Mouse (Mus musculus): Measurements from ENCODE around the gene Sema5a. TPM values are rescaled to one million over a fixed set of nuclear protein-coding genes. Genes with fewer than 3 reads are reported as not detected.
A peak's percentile ranks its signal among the peaks of the same experiment; 100 is the strongest.

The Sema5a gene
- total RNA-seq, 2 experiments from 2014 or later, result 77.2 to 82.2 TPM

DNA sequence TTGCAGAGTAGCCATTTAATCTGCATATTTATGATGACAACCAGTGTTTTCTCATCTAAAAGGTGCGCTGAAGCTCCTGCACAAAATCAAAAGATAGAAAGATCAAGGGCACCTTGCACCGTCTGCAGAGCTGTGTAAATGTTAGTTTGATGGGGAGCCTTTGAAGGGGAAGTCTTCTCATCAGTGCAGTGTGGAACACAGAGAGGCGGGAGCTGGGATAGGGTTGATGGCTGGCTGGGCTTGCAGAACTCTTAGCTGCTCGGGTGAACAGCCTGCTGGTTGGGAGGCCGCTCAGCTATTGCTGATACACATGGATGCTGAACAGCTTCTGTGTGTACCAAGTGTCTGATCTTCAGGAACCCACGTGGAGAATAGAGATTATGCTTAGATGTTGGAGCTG is 53.9 kb downstream of the Sema5a start:
- no peak for DNase-seq (ENCODE audit: low spot score in 2 of 2)

DNA sequence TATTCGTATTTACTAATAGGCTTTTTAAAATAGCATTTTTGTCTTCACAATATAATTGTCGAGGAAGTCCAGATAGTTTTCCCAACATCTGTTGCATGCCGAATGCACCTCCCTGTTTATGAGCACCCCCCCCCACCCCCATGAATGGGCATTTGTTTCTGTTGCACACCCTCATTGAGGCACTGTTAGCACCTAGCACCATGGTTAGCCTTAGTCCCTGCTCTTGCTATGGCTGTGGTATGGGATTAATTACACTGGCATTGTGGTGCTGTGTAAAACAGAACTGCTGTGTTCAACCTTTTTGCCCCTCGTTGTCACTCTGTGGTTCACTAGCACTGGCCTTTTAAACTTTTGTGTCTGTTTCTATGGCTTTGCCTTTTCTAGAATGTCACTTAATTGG is 56.4 kb downstream of the Sema5a start:
- no peak for DNase-seq (ENCODE audit: low spot score in 2 of 2)

DNA sequence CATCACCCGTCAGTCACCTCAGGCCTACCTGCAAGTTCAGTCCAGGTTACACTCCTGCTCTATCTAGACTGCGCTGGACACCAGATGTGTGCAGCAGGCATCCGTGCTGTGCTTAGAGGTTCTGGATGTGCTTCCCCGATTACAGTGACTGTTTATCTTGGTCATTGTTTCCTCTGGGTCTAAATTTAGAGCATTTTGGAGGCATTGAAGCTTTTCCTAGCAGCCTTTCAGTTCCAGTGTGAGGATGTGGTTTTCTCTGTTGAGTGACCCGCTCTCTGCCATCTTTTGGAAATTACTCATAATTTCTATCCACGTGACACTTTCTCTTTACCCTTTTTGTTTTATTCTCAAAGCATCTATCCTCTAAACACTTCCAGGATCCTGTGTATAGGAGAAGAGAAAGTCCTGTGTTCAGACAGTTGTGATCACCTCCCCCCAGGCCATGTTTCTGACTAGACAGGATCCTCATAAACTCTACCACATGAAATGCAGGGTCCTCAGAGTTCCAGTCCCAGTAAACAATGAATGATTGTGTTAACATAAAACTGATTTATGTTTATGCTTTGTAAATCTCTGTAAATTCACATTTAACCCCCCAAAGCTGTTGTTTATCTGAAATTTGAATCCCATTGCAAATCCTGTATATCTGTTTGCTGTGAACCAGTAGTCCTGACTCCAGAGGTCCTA is 62.1 kb downstream of the Sema5a start:
- DNase-seq (ENCODE audit: low spot score in 2 of 2), result no peak

DNA sequence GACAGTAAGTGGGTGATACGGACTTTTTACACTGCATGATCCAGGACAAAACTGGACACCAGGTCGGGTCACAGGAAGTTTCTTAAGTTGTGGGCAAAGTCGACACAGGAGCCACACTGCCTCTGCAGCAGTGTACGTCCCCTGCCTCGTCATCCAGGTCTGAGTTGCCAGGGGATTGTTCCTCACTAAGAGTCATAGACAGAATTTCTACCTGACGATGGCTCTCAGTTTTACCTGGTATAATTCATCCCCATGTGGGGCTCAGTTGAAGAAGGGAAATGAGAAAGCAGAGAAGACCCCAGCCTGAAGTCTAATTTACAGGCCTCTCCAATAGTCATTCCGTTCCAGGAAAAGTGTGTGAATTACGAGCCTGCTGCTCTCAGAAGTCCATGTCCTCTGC is 66.2 kb downstream of the Sema5a start:
- DNase-seq (ENCODE audit: low spot score in 2 of 2), result no peak

DNA sequence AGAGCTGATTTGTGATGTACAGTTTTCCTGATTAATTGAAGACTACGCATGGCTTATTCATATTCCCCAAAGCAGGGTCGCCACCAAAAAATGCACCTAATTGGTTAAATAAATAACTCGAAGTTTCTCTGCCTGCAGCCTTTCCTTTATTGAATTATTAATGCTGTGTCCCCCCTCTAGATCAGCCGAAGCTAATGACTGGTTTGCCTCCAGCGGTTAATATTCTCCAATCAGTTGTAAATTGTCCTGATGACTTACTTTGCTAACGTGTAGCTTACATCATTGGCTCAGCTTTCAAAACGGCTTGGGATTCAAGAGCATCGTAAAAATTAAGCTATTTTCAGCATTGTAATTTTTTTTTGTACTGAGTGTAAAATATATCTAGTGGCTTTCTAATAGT is 66.7 kb downstream of the Sema5a start:
- no peak for DNase-seq (ENCODE audit: low spot score in 2 of 2)

DNA sequence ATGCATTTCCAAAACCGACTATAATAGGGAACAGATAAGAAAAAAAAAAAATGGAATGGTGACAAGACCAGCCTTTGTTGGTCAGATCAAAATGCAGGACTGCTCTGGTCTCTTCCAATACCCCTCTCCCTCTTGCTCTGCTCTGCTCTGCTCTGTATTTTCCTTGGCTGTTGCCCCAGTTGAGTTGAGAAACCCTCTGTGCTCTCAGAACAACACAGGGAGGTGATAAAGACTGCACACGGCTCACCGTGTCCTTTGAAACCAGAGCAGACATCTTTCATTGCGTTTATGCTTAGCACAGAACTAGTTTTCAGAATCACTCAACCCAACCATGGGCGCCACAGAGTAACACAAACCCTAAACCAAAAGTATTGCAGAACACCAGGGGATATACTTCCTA is 72.5 kb downstream of the Sema5a start:
- no peak for DNase-seq (ENCODE audit: low spot score in 2 of 2)

DNA sequence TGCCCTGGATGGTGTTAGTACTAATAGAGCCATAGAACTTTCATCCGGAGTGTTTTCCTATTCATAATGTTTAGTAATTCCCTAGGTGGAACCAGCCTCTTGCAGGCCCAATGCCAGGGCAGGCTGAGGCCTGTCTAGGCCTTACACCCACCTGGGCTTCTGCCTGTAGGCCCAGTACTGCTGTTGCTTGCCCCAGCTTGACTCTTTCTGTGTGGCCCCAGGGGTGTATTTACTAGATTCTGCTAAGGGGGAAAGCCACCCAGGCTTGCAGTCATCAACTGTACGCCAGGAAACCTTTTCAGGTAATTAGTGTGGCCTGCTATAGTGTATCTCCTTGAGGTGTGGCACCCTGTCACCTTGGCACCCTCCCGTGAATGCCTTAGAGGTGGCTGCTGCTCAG is 76.1 kb downstream of the Sema5a start:
- DNase-seq (ENCODE audit: low spot score in 2 of 2), result no peak

DNA sequence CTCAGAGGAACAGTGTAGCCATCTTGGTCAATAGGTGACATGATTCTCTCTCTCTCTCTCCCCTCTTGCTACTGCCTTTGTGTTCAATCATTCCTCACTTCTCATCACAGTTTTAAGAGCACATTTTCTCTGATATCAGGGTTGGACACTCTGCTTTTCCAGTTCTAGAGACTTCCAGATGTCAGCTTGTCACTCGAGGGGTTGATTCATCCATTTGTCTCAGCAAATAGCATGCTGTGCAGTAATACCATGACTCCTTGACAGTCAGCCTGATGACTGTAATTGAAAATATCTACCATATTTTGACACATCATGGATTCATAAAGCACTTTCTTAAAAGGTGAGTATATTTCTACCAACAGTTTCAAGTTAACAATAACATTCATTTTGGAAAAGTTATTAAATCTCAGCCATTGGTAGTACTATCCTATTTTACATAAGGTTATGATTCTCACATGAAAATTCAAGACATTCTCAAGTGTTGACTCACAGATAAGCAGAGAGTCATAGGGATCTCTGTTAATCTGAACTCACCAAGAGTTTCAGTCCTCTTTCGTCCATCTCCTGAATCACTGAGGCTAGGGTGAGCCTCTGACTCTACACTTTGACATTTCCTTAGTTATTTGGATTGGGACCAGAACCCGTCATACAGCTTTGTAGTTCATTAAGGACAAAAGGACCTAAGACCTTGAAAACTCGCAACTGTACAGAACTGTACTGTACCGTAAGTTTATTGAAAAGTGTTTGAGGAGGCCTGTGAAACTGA is 78.0 kb downstream of the Sema5a start:
- DNase-seq (ENCODE audit: low spot score in 2 of 2), result no peak

DNA sequence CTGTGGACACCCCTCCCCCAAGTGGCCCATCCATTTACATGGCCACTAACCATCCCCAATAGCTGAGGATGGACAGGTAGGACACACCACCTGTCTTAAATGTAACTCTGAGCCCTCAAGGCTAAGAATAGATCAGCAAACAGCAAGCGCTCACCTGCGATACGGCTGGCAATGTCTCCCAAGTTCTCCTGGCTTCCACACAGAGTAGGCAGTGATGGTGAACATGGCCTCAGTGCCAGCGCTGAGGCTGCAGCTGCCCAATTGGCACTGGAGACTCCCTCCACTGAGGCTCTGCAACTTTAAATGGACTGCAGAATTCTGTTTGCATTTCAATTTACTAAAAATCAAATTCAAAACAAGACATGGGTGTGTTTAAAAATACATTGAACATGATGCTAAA is 78.6 kb downstream of the Sema5a start:
- DNase-seq (ENCODE audit: low spot score in 2 of 2), result peak in 1 of 2 experiments; percentile 36

DNA sequence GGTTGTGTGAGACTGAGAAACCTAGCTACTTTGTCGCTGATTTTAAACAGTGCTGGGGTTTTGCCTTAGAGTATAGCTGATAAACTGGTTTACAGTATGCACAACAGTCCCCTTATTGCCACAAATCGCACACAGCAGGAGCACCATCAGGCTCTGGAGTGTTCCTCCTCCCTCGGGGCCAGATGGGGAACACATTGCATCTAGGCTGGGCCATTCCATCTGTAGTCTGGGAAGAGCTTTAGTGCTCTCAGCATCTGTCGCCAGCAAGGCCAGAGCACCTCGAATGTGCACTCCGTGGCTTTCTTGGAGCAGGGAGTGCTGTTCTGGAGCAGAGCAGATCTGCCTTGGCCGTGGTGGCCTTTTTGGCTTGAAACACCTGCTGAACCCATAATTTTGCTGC is 79.5 kb downstream of the Sema5a start:
- peak; percentile 54 to 63 for DNase-seq (ENCODE audit: low spot score in 2 of 2)

DNA sequence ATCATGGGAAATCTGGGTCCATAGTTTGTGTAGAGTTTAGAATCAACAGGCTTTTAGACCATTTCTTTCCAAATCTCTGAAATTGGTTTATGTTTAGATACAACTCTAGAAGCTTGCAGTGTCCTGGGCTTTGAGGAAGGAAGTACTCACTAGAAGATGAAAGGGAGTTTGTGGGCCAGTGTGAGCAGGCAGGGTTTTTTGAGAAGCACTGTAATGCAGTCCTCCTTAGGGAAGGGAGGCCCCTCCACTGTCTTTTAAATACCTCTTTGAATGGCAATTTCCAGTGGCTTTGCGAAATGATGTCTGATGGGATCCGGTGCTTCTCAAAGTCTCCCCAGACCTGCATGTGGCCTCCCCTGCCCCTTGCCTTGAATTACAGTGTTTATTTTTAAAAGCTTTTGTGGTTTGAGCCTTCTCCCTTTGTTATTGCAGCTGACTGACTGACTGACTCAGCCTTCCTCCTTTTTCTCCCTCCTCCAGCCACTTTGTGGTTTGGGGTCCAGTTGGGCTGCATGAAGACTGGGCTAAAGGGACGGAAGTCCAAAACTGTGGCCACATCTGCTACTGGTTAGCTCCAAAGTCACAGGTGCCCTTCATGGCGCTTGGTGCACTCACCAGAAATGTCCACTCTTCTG is 83.9 kb downstream of the Sema5a start:
- DNase-seq (ENCODE audit: low spot score in 2 of 2), result no peak

DNA sequence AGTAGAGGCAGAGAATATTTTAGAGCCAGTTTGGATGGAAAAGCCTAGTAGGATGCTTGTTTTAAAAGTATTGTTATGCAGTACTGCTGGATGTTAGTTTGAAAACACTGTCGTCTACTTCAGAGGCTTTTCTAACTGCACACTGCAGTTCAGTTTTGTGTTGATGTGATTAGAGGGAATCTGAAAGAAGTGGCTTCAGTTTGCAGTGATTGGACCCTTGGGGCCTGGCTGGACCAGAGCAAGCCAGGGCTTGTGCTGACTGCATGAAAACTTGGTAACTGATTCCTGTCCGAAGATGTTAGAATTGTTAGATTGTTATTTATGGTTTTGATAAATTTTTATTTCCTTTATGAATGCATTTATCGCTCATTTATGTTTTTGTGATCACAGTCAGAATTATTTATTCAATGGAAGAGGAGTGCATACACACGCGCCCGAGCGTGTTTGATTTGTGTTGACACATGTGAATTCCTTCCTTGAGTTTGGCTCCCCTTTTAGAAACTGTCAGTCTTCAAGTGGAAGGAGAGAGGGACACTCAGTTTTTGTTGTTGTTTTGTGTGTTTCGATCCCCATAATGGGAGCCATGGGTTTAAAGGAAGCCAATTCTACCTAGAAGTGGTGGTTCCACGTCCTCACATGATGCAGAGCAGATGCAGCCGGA is 85.2 kb downstream of the Sema5a start:
- no peak for DNase-seq (ENCODE audit: low spot score in 2 of 2)

DNA sequence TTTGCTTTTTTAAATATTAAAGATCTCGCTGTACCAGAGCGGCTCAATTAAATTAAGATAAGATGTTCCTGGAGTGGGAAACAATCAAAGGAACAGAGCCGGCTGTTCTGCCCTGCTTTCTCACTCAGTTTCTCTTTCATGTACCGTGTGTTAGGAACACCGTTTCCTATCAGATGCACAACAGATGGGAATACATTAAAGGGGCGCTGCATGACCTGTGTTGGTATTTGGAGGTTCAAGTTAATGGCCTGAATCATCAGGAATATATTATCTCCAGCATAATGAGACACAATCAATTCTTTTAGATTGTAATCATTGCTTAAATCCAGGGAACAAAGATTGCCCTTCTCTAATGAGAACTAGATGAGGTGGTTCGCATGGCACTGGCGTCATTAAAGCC is 85.8 kb downstream of the Sema5a start:
- DNase-seq (ENCODE audit: low spot score in 2 of 2), result no peak

DNA sequence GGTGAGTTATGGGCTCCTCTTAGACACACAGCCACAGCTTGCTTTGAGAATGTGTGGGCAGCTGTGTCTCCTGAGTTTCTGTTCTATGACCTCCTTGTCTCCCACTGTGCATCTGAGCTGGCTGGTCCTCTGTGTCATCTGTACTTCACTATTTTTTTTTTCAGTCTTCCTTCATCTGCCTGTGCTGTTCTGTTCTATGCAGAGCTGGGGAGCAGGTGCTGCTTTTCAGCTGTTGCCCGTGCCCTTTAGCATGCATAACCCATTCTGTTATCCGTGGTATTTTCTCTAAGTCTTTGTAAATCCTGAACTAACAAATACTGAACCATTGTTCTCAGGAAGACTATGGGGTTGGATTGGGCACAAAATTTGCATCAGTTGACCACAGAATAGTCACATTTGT is 86.4 kb downstream of the Sema5a start:
- no peak for DNase-seq (ENCODE audit: low spot score in 2 of 2)

DNA sequence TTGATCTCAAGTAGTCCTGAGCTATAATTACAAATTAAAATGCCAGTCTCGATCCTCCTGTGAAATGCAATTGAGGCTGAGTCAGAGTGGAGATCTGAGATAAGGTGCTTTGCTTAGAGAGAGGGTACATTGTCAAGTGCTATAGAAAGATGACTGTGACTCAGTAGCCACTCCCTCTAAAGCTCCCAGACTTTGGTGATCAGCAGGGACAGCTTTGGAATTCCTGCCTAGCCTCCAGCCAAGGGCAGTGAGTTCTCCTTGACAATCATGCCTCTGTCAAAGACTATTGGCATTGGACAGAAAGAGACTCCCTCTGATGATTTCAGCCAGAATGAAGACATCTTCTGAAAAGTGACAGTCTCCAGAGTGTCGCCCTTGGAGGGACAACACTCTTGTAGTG is 88.8 kb downstream of the Sema5a start:
- no peak for DNase-seq (ENCODE audit: low spot score in 2 of 2)

DNA sequence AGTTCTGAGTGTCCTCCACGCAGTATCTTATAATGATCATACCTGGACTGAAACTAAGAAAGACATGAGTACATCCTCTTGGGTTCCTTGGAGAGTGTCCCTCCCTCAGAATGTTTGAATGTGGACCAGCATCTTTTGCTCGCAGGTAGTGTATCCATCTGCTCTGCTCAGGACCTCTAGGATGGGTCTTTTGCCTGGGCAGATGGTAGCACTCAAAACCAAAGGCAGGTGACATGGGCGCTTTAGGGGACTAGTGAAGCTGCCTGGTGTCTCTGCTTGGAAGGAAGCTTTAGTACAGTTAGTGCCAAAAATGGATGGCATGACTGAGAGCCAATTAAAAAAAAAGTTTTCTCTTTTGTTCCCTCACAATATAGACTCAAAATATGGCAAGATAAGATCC is 93.2 kb downstream of the Sema5a start:
- DNase-seq (ENCODE audit: low spot score in 2 of 2), result no peak

DNA sequence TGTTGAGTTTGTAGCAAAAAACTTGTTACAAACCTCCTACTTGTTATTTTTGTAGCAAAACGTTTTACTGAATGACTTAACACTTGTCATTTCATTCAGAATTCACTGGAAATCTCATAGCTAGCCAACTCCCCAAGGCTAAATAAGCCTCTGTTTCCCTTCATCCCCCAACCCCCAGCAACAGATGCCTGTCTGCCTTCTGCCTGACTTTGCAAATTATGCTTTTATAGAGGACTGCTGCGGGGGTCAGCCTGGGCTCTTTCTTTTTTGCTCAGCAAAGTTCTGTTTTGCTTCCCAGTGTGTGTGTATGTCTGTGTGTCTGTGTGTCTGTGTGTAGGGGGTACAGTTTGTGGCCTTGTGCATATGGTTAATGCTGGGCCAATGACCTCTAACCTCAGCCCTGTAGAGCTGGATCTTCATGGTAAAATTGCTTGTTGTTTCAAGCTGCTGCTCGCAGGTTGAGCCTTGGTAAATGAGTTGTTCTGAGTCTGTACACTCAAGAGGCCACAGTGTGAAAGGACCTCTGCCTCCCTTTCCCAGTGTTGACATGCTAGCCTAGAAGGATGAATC is 94.2 kb downstream of the Sema5a start:
- DNase-seq (ENCODE audit: low spot score in 2 of 2), result no peak

DNA sequence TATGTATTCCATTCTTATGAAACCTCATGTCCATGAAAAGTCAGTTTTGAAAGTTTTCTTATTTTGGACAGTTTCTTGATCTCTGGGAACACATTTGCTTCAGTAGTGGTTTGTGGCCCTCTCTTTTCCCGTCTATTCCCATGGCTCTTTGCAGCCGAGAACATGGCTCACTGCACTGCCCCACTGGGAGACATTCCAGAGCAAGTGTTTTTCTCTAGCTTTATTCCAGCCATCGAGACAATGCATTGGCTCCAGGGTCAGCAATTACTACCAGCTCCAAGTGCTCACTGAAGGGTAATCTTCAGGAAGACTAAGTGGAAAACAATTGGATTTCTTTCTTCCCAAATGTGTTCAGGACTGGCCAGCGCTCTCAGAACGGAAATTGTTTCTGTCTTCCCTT is 94.8 kb downstream of the Sema5a start:
- no peak for DNase-seq (ENCODE audit: low spot score in 2 of 2)

DNA sequence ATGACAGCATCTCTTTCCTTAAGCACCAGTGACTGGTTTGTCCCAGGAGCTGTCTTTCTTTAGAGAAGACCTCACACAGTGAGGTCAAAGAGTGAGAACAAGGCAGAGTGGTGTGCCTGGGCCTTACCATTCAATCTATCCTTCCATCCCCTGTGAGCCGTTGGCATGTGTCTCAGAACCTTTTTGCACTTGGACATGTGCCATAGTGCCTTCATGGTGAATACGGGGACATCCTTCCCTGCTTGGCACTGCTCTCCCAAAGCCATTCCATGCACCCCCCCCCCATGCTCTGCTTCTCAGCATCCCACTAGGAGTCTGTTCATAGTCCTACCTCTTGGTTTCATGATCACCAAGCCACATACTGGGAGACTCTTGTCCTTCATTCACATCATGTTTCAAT is 96.8 kb downstream of the Sema5a start:
- no peak for DNase-seq (ENCODE audit: low spot score in 2 of 2)

DNA sequence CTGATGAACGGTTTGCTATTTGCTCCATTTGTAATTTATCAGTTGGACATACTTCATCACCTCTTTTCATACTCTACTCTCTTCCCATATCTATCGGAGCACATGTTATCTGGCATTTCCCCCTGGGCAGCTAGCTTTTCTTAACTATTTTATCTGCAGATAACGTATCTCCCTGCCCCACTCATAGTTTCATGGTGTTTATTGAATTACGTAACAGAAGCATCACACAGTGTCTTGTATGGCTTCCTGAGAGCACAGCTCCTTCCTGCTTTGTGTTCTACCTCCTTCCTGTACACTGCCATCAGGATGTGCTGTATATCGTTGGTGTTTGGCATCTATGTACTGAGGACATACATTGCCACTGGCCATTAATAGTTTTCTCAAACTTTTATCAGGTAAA is 98.9 kb downstream of the Sema5a start:
- DNase-seq (ENCODE audit: low spot score in 2 of 2), result no peak

DNA sequence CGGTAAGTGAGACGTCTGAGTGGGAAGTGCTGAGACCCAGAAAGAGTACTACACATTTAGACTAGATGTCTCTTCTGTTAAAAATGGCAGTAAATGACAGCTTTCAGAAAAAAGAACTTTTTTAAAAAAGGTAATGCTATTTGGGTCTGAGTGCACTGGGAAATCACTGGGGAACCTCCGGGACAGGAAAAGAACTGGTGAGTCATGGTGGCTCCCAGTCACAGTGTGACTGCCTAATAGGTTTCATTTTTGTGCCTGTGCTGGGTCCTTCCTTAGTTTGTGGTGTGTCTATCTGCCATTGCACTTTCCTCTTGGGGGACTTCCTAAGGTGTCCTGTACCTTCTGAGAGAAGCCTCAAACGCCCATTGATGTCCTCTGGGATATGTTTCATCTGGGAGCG is 102.7 kb downstream of the Sema5a start:
- no peak for DNase-seq (ENCODE audit: low spot score in 2 of 2)

DNA sequence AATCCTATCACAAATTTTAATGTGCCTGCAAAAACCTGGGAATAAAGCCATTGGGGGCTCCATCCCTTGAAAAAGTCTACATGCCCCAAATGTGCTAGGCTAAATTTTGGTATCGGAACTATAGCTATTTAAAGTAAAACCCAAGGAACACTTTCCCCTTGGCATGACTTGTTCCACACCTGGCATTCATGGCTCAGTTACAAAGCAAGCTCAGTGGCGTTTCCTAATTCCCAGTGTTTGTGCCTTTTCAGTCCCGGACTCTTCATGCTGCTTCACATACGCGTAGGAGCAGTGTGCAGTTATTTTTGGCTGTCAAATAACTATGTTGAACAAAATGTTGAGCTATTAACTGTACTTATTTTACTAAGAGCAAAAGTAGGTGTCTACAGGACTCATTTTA is 104.7 kb downstream of the Sema5a start:
- DNase-seq (ENCODE audit: low spot score in 2 of 2), result no peak
